ENCODE assay signal across 26 mouse cellular contexts in the genomic region with DNA sequence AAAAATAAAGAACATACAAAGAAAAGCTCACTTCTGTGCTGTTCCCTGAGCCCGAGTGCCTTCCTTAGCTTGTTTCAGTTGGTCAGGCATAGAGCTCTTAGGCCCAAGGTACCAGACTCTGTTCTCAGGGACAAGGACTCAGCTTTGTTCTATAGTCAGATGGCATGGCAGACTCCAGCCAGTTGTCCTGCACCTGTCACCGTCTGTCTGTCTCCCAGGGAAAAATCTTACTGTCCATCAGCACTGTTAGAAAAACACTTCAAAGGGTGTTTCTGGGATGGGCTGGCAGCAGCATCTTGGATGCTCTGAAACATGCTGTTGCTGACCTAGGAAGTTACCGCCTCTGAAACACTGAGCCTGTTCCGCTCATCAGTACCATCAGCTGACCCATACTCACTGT.
"Had no signal": no experiment of that assay in that cellular context is flagged by ENCODE, and none has a peak within 500 bp of the region (broad histone marks: within the 10 kb centered on the region; RNA-seq: fewer than 3 reads in every experiment).

No protein-coding gene starts in this region.

- H3K36me3 ChIP-seq: heart, embryonic 13.5 days; heart, embryonic 15.5 days; hindbrain, embryonic 13.5 days; hindbrain, embryonic 15.5 days; intestine, embryonic 15.5 days; limb, embryonic 13.5 days; liver, embryonic 13.5 days had no signal

- H3K9me3 ChIP-seq: heart, embryonic 15.5 days; hindbrain, embryonic 13.5 days; hindbrain, embryonic 15.5 days; intestine, embryonic 15.5 days; limb, embryonic 13.5 days; liver, embryonic 13.5 days had no signal

- H3K4me1 ChIP-seq: hindbrain, embryonic 13.5 days; intestine, embryonic 15.5 days; liver, embryonic 13.5 days had no signal

- H3K9ac ChIP-seq: heart, embryonic 13.5 days; heart, embryonic 15.5 days; hindbrain, embryonic 13.5 days; hindbrain, embryonic 15.5 days; intestine, embryonic 15.5 days; limb, embryonic 13.5 days; liver, embryonic 13.5 days had no signal

- H3K27ac ChIP-seq: gastrocnemius, adult 2 months; heart, adult 2 months; heart, embryonic 13.5 days; heart, embryonic 15.5 days; hindbrain, embryonic 13.5 days; hindbrain, embryonic 15.5 days; intestine, embryonic 15.5 days; layer of hippocampus, adult 2 months; left cerebral cortex, adult 2 months; limb, embryonic 13.5 days; liver, embryonic 13.5 days had no signal

- ATAC-seq: inflammation-experienced regulatory T-cells, adult 6 months; intestine, embryonic 15.5 days; intestine, postnatal 0 days had no signal

- H3K4me3 ChIP-seq: gastrocnemius, adult 2 months; heart, adult 2 months; heart, embryonic 13.5 days; heart, embryonic 15.5 days; hindbrain, embryonic 13.5 days; hindbrain, embryonic 15.5 days; intestine, embryonic 15.5 days; layer of hippocampus, adult 2 months; left cerebral cortex, adult 2 months; limb, embryonic 13.5 days; liver, embryonic 13.5 days had no signal

- DNase-seq: gastrocnemius, adult 2 months; gastrocnemius, postnatal 10 days; gastrocnemius, postnatal 25 days; heart, adult 11 months; heart, adult 2 months; heart, postnatal 14 days; heart, postnatal 36 days; kidney, adult 18-20 months; kidney, adult 8-10 months; kidney, postnatal 10 days; kidney, postnatal 25 days; kidney, postnatal 4 days; liver; liver, embryonic 13.5 days had no signal

- H3K27me3 ChIP-seq: heart, embryonic 13.5 days; heart, embryonic 15.5 days; hindbrain, embryonic 13.5 days; hindbrain, embryonic 15.5 days; intestine, embryonic 15.5 days; limb, embryonic 13.5 days; liver, embryonic 13.5 days had no signal

- H3K4me2 ChIP-seq: heart, embryonic 11.5 days; heart, embryonic 13.5 days; heart, embryonic 15.5 days; hindbrain, embryonic 13.5 days; hindbrain, embryonic 15.5 days; intestine, embryonic 15.5 days; limb, embryonic 13.5 days; liver, embryonic 11.5 days; liver, embryonic 13.5 days had no signal
